Mouse (Mus musculus): ENCODE data around the gene Gpd2. TPM values are rescaled to one million over a fixed set of nuclear protein-coding genes. Genes with fewer than 3 reads are reported as not detected.

Gpd2 gene
- polyA plus RNA-seq, 1 experiment from 2014 or later: 17.0 TPM

GRCm38 (mm10) chr2:57304212-57304611 lies 66.8 kb downstream of the Gpd2 start:
- Histone ChIP-seq H3K9me3 (no peaks in the 10 kb centered on the region), H3K4me2 (no peak overlapping the region), H3K4me1 (replicated peaks) (peaks cover 3% of the 10 kb centered on the region; the same call in 1 of the 2 replicates), H3K27me3 (no peaks in the 10 kb centered on the region), H3K36me3 (no peaks in the 10 kb centered on the region), H3K27ac (no peak overlapping the region), H3K9ac (replicated peaks) (no peak overlapping the region), H3K4me3 (replicated peaks) (no peak overlapping the region)
- ATAC-seq (ENCODE audit: insufficient number of reproducible peaks, insufficient read depth, low FRiP score, low TSS enrichment, low read depth): no peak
- 85% methylated on average over 4 of the region's 4 CpGs for WGBS

GRCm38 (mm10) chr2:57312268-57312797 lies 74.9 kb downstream of the Gpd2 start:
- no peak for ATAC-seq (ENCODE audit: insufficient number of reproducible peaks, insufficient read depth, low FRiP score, low TSS enrichment, low read depth)
- H3K27ac ChIP-seq: no peak overlapping the region
- no peaks in the 10 kb centered on the region for H3K36me3 ChIP-seq
- WGBS: 44% methylated on average over 7 of the region's 7 CpGs
- no peak overlapping the region for H3K9ac ChIP-seq (replicated peaks)
- H3K4me2 ChIP-seq: no peak overlapping the region
- no peaks in the 10 kb centered on the region; the same call in 1 of the 2 replicates for H3K9me3 ChIP-seq
- H3K4me3 ChIP-seq (replicated peaks): no peak overlapping the region
- no peaks in the 10 kb centered on the region for H3K27me3 ChIP-seq
- H3K4me1 ChIP-seq (replicated peaks): no peaks in the 10 kb centered on the region

GRCm38 (mm10) chr2:57316055-57316454 lies 78.6 kb downstream of the Gpd2 start:
- WGBS: 69% methylated on average over 2 of the region's 2 CpGs
- H3K4me2 ChIP-seq: no peak overlapping the region
- H3K4me3 ChIP-seq (replicated peaks): no peak overlapping the region
- no peak for ATAC-seq (ENCODE audit: insufficient number of reproducible peaks, insufficient read depth, low FRiP score, low TSS enrichment, low read depth)
- no peaks in the 10 kb centered on the region for H3K27me3 ChIP-seq
- no peak overlapping the region for H3K27ac ChIP-seq
- no peaks in the 10 kb centered on the region for H3K36me3 ChIP-seq
- H3K9me3 ChIP-seq: no peaks in the 10 kb centered on the region; the same call in 1 of the 2 replicates
- H3K9ac ChIP-seq (replicated peaks): no peak overlapping the region
- H3K4me1 ChIP-seq (replicated peaks): no peaks in the 10 kb centered on the region

- Histone ChIP-seq H3K4me2 (no peak overlapping the region), H3K27ac (no peak overlapping the region), H3K9me3 (no peaks in the 10 kb centered on the region; the same call in 1 of the 2 replicates), H3K4me1 (replicated peaks) (no peaks in the 10 kb centered on the region), H3K4me3 (replicated peaks) (no peak overlapping the region), H3K36me3 (no peaks in the 10 kb centered on the region), H3K27me3 (no peaks in the 10 kb centered on the region), H3K9ac (replicated peaks) (no peak overlapping the region)
- ATAC-seq (ENCODE audit: insufficient number of reproducible peaks, insufficient read depth, low FRiP score, low TSS enrichment, low read depth): no peak
- WGBS: 47% methylated on average over 3 of the region's 3 CpGs
Measured at GRCm38 (mm10) chr2:57318336-57318735, 80.9 kb downstream of the Gpd2 start.

- no peaks in the 10 kb centered on the region for H3K27me3 ChIP-seq
- no peaks in the 10 kb centered on the region for H3K9me3 ChIP-seq
- ATAC-seq (ENCODE audit: insufficient number of reproducible peaks, insufficient read depth, low FRiP score, low TSS enrichment, low read depth): peak; percentile 68; the same call in 1 of the 2 replicates
- H3K4me3 ChIP-seq (replicated peaks): no peak overlapping the region
- 24% methylated on average over 8 of the region's 8 CpGs for WGBS
- H3K36me3 ChIP-seq: no peaks in the 10 kb centered on the region
- no peak overlapping the region for H3K4me2 ChIP-seq
- H3K9ac ChIP-seq (replicated peaks): no peak overlapping the region
- 0 out of 2 replicates have a peak, but pooled peaks cover 2% of the 10 kb centered on the region for H3K4me1 ChIP-seq (replicated peaks)
- H3K27ac ChIP-seq: no peak overlapping the region
Measured at GRCm38 (mm10) chr2:57326091-57326490, 88.7 kb downstream of the Gpd2 start.

- H3K27me3 ChIP-seq: no peaks in the 10 kb centered on the region
- no peak overlapping the region for H3K4me2 ChIP-seq
- no peak overlapping the region for H3K9ac ChIP-seq (replicated peaks)
- H3K36me3 ChIP-seq: no peaks in the 10 kb centered on the region
- no peak for ATAC-seq (ENCODE audit: insufficient number of reproducible peaks, insufficient read depth, low FRiP score, low TSS enrichment, low read depth)
- no peak overlapping the region for H3K27ac ChIP-seq
- H3K4me3 ChIP-seq (replicated peaks): no peak overlapping the region
- H3K9me3 ChIP-seq: no peaks in the 10 kb centered on the region
- H3K4me1 ChIP-seq (replicated peaks): 0 out of 2 replicates have a peak, but pooled peaks cover 2% of the 10 kb centered on the region
- WGBS: 67% methylated on average over 7 of the region's 7 CpGs
Measured at GRCm38 (mm10) chr2:57329327-57329726, 91.9 kb downstream of the Gpd2 start.

- Histone ChIP-seq H3K4me2 (no peak overlapping the region), H3K4me1 (replicated peaks) (0 out of 2 replicates have a peak, but pooled peaks cover under 1% of the 10 kb centered on the region), H3K9ac (replicated peaks) (no peak overlapping the region), H3K27ac (no peak overlapping the region), H3K9me3 (no peaks in the 10 kb centered on the region), H3K36me3 (no peaks in the 10 kb centered on the region), H3K4me3 (replicated peaks) (no peak overlapping the region), H3K27me3 (no peaks in the 10 kb centered on the region)
- 42% methylated on average over 3 of the region's 3 CpGs for WGBS
- ATAC-seq (ENCODE audit: insufficient number of reproducible peaks, insufficient read depth, low FRiP score, low TSS enrichment, low read depth): no peak
Measured at GRCm38 (mm10) chr2:57330812-57331211, 93.4 kb downstream of the Gpd2 start.

- Histone ChIP-seq H3K27ac (no peak overlapping the region), H3K4me2 (no peak overlapping the region), H3K9ac (replicated peaks) (no peak overlapping the region), H3K27me3 (no peaks in the 10 kb centered on the region), H3K36me3 (no peaks in the 10 kb centered on the region), H3K4me3 (replicated peaks) (no peak overlapping the region), H3K4me1 (replicated peaks) (no peaks in the 10 kb centered on the region), H3K9me3 (no peaks in the 10 kb centered on the region)
- ATAC-seq (ENCODE audit: insufficient number of reproducible peaks, insufficient read depth, low FRiP score, low TSS enrichment, low read depth): no peak
- WGBS: 75% methylated on average over 8 of the region's 8 CpGs
Measured at GRCm38 (mm10) chr2:57331266-57331665, 93.8 kb downstream of the Gpd2 start.

GRCm38 (mm10) chr2:57333481-57333880 lies 96.0 kb downstream of the Gpd2 start:
- Histone ChIP-seq H3K9ac (replicated peaks) (no peak overlapping the region), H3K27ac (no peak overlapping the region), H3K4me3 (replicated peaks) (no peak overlapping the region), H3K4me2 (no peak overlapping the region), H3K4me1 (replicated peaks) (peaks cover 12% of the 10 kb centered on the region), H3K9me3 (no peaks in the 10 kb centered on the region), H3K36me3 (no peaks in the 10 kb centered on the region), H3K27me3 (no peaks in the 10 kb centered on the region)
- WGBS: 86% methylated on average over 6 of the region's 6 CpGs
- ATAC-seq (ENCODE audit: insufficient number of reproducible peaks, insufficient read depth, low FRiP score, low TSS enrichment, low read depth): no peak

- no peaks in the 10 kb centered on the region for H3K36me3 ChIP-seq
- no peak overlapping the region for H3K9ac ChIP-seq (replicated peaks)
- 92% methylated on average over 15 of the region's 15 CpGs for WGBS
- no peak overlapping the region for H3K4me3 ChIP-seq (replicated peaks)
- no peaks in the 10 kb centered on the region for H3K27me3 ChIP-seq
- ATAC-seq (ENCODE audit: insufficient number of reproducible peaks, insufficient read depth, low FRiP score, low TSS enrichment, low read depth): no peak
- no peak overlapping the region for H3K4me2 ChIP-seq
- H3K27ac ChIP-seq: no peak overlapping the region
- peaks cover 12% of the 10 kb centered on the region for H3K4me1 ChIP-seq (replicated peaks)
- H3K9me3 ChIP-seq: no peaks in the 10 kb centered on the region
Measured at GRCm38 (mm10) chr2:57335397-57335796, 98.0 kb downstream of the Gpd2 start.

GRCm38 (mm10) chr2:57338779-57339178 lies 101.3 kb downstream of the Gpd2 start:
- Histone ChIP-seq H3K36me3 (no peaks in the 10 kb centered on the region), H3K4me1 (replicated peaks) (peaks cover 28% of the 10 kb centered on the region), H3K9me3 (no peaks in the 10 kb centered on the region), H3K9ac (replicated peaks) (no peak overlapping the region), H3K4me2 (no peak overlapping the region), H3K4me3 (replicated peaks) (no peak overlapping the region), H3K27me3 (no peaks in the 10 kb centered on the region), H3K27ac (no peak overlapping the region)
- 91% methylated on average over 16 of the region's 16 CpGs for WGBS
- no peak for ATAC-seq (ENCODE audit: insufficient number of reproducible peaks, insufficient read depth, low FRiP score, low TSS enrichment, low read depth)

- H3K27ac ChIP-seq: no peak overlapping the region
- WGBS: 11% methylated on average over 1 of the region's 1 CpGs
- H3K9ac ChIP-seq (replicated peaks): no peak overlapping the region
- no peaks in the 10 kb centered on the region for H3K9me3 ChIP-seq
- H3K36me3 ChIP-seq: no peaks in the 10 kb centered on the region
- no peak overlapping the region for H3K4me3 ChIP-seq (replicated peaks)
- no peaks in the 10 kb centered on the region for H3K27me3 ChIP-seq
- no peak for ATAC-seq (ENCODE audit: insufficient number of reproducible peaks, insufficient read depth, low FRiP score, low TSS enrichment, low read depth)
- peaks cover 17% of the 10 kb centered on the region for H3K4me1 ChIP-seq (replicated peaks)
- H3K4me2 ChIP-seq: no peak overlapping the region
Measured at GRCm38 (mm10) chr2:57342910-57343309, 105.5 kb downstream of the Gpd2 start.
